Mouse (Mus musculus) testis, adult 2 months (tissue): ENCODE measurements around the gene Sox6. TPM values are rescaled to one million over a fixed set of nuclear protein-coding genes. Genes with fewer than 3 reads are reported as not detected.

Source experiments
- H3K27ac ChIP-seq: fragments of 200-500 bp; 2 replicates; pipeline ENCODE4 v1.5.1; 2012; ENCODE audit warnings: low read depth, low read length; ENCODE audit not compliant: control insufficient read depth, insufficient read depth
- H3K27me3 ChIP-seq: fragments of 200-500 bp; 2 replicates; pipeline ENCODE4 v1.6.1; 2012; ENCODE audit warnings: mild to moderate bottlenecking, low read length, moderate library complexity; ENCODE audit not compliant: control insufficient read depth, insufficient read depth
- H3K36me3 ChIP-seq: fragments of 200-500 bp; 2 replicates; pipeline ENCODE4 v1.6.1; 2012; ENCODE audit warnings: mild to moderate bottlenecking, low read length; ENCODE audit not compliant: control insufficient read depth, insufficient read depth
- H3K4me1 ChIP-seq: fragments of 200-500 bp; 2 replicates; pipeline ENCODE4 v1.6.1; 2012; ENCODE audit warnings: low read length; ENCODE audit not compliant: control insufficient read depth, insufficient read depth
- H3K4me3 ChIP-seq: fragments of 200-500 bp; 2 replicates; pipeline ENCODE4 v1.5.1; 2012; ENCODE audit warnings: low read depth, mild to moderate bottlenecking, low read length, moderate library complexity, mixed read lengths; ENCODE audit not compliant: control insufficient read depth
- CTCF ChIP-seq: fragments of 200-500 bp; IDR thresholded peaks from 2 replicates; pipeline ENCODE4 v1.5.1; 2012; ENCODE audit warnings: low read depth, mild to moderate bottlenecking, inconsistent platforms, low read length, moderate library complexity; ENCODE audit not compliant: control insufficient read depth, insufficient read depth, insufficient replicate concordance
- POLR2A ChIP-seq: fragments of 200-500 bp; IDR thresholded peaks from 2 replicates; pipeline ENCODE4 v1.6.1; 2012; ENCODE audit warnings: low read depth, mild to moderate bottlenecking, inconsistent platforms, low read length, moderate library complexity; ENCODE audit not compliant: control insufficient read depth
- polyA plus RNA-seq: library from polyadenylated mRNA; depleted of rRNA; stranded (reverse); fragments of >200 nt; gene quantifications from 2 replicates; pipeline ENCODE4 v1.2.3, GENCODE M21; 2012

Sox6 gene
- polyA plus RNA-seq, 1 experiment = 137 TPM

DNA sequence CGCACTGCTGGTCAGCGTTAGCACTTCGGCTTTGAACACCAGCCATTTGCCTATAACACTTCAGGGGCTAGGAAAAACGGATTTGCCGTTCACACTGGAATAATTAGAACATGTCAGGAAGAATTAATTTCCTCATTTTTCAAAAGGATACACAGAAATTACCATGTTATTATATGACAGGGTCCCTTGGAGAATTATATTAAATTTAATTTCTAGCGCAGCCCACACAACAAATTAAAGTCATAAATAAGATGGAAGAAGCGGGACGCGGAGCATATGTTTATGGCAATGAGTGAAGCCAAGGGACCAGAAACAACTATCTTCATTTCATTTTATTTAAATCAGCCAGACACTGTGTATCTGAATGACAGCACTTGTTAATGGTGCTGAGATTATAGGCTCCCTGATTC is 133.8 kb downstream of the Sox6 start:
- no peaks in the 10 kb centered on the region for H3K27me3 ChIP-seq
- no peaks in the 10 kb centered on the region for H3K4me1 ChIP-seq

DNA sequence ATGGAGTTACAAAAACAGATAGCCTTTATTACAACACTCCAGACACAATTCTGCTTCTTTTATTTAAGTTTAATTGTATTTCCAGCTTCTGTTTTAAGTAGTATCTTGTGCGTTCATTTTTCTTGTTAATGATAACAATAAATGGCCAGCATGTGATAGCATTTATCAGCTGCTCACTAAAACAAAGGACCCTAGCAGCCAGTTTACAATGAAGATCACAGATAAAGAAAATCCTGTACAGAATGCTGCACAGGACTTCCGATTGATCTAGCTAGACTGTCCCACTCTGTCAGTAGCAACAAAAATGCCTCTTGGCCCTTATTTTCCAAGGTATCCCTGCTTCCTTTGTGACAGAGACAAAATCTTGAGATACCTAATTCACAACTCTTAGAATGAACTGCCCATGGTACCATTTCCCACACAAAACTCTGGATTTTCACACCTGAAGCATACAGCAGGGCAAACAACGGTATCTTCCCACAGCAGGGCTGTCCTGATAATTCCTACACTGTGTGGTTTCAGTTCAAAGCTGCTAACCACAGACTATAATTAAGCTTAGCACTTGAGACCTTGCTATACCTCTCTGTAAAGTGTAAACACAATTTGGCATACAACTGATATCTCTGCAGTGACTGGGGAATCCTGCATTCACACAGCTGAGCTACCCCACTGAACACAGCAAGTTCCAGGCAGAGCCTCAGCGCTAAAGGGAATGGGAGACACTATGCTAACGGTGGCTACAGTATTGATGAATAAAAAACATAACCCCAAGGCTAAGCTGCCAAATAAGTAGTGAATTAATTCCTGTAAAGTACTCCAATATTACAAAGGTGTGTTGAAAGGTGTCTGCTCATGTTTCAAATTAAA is 134.4 kb downstream of the Sox6 start:
- Histone ChIP-seq H3K27me3 (no peaks in the 10 kb centered on the region), H3K36me3 (no peaks in the 10 kb centered on the region), H3K27ac (no peak overlapping the region), H3K4me3 (no peak overlapping the region), H3K4me1 (no peaks in the 10 kb centered on the region)
- no peak for TF ChIP-seq POLR2A
- no peak for TF ChIP-seq CTCF

More for the DNA sequence above, 133.8 kb downstream of the Sox6 start:
- TF ChIP-seq CTCF = no peak
- Histone ChIP-seq H3K4me3 (no peak overlapping the region), H3K27ac (no peak overlapping the region), H3K36me3 (no peaks in the 10 kb centered on the region)

DNA sequence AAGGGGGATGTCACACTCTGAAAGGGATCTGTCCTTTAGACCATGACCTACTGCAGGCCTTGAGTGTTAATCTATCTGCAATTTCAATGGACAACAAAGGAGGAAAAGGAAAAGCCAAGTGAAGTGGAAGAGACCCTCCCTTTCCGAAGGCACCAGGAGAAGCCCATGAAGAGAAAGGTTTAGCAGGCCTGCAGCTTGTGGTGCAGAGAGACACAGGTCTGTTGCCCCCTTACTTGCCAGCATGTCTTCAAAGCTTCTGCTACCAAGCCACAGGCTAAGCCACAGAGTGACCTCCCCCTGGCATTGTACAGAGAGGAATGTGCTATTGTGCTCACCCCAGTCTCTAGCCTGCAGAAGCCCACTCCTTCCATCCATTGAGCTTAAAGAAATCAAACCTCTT is 135.2 kb downstream of the Sox6 start:
- TF ChIP-seq CTCF (no peak), POLR2A (no peak)
- H3K27me3 ChIP-seq = no peaks in the 10 kb centered on the region
- no peak overlapping the region for H3K4me3 ChIP-seq
- H3K4me1 ChIP-seq = no peaks in the 10 kb centered on the region
- no peak overlapping the region for H3K27ac ChIP-seq
- no peaks in the 10 kb centered on the region for H3K36me3 ChIP-seq

DNA sequence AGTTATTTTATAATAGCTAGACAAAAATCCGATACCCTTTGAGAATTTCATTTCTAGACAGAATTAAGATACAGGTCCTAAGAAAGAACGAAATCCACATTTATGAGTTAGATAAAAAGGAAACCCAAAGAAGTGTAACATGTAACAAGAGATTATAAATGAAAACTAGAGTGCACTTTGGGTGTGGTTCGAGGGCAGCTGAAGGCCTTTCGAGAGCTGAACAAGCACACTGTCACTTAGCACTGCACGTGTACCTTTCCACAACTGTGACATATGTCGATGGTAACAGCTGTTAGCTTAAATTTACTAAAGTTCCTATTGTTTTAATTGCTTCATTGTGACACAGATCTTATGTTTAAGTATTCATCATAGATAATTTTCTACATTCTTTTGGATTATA is 142.8 kb downstream of the Sox6 start:
- TF ChIP-seq POLR2A = no peak

DNA sequence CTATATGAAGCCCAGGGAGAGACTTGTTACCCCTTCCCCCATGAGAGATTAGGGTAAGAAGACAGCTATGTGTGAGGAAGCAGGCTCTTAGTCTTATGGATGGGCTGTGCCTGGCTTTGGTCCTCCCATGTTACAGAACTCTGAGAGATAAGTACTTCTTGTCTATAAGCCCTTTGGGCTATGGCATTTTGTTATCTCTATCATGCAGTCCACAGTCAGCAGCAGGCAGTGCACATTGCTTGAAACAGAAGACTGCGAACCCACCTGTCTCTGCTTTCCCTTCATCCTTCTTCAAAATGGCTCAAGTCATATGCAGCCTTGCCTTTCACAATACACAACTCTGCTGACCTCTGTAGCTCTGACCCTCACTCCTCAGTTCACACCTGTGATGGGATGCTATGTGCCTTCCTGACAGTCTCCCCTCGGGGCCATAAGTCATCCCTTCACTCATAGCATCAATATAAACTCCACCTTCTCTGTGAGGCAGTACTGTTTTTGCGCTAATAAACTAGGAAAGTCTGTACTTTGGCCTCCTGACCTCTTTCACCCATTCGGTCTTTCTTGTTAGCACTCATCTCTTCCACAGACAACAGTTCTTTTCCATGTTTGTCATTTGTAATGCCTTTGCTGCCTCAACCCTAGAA is 143.4 kb downstream of the Sox6 start:
- no peaks in the 10 kb centered on the region for H3K36me3 ChIP-seq
- no peaks in the 10 kb centered on the region for H3K27me3 ChIP-seq
- no peak for TF ChIP-seq POLR2A
- TF ChIP-seq CTCF = no peak
- H3K4me1 ChIP-seq = no peaks in the 10 kb centered on the region
- H3K4me3 ChIP-seq = no peak overlapping the region
- no peak overlapping the region for H3K27ac ChIP-seq

More for the DNA sequence above, 142.8 kb downstream of the Sox6 start:
- H3K4me1 ChIP-seq = no peaks in the 10 kb centered on the region
- no peaks in the 10 kb centered on the region for H3K36me3 ChIP-seq
- no peaks in the 10 kb centered on the region for H3K27me3 ChIP-seq
- no peak overlapping the region for H3K27ac ChIP-seq
- no peak overlapping the region for H3K4me3 ChIP-seq

DNA sequence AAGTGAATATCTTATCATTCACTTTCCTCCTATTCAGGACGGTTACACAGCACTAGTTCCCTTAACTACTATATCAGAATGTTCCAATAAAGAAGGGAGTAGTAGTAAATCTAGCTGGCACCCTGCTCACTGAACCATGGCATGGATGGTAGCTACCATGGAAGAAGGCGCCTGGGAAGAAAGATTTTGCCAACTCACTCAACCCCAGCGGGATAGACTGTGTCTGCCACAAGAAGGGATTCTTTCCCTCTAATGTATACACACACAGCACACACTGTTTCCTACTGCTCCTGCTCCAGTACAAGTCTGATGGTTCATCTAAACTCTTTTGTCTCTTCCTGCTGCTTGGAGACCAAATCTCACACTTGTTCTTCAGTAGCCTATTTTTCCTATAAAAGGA is 147.1 kb downstream of the Sox6 start:
- H3K27me3 ChIP-seq = no peaks in the 10 kb centered on the region
- H3K36me3 ChIP-seq = no peaks in the 10 kb centered on the region
- TF ChIP-seq CTCF = no peak
- TF ChIP-seq POLR2A = no peak
- no peak overlapping the region for H3K4me3 ChIP-seq
- H3K27ac ChIP-seq = no peak overlapping the region
- no peaks in the 10 kb centered on the region for H3K4me1 ChIP-seq

DNA sequence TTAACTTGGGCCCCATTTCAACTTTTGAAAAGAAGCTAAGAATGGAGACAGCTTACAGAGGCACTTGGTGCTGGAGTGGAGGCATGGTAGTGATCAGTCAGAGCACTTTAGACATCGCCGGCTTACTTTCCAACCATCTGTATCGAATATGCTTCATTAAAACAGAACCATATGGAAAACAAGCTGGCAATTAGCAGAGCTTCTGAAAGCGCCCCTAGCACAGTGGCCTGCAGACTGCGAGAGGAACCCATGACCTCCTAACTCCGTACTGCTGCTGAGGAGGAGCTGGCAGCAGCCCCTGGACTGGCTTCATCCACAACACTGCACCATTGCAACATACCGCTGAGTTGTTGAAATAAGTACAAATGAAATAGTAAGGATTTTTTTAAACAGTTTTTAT is 148.7 kb downstream of the Sox6 start:
- TF ChIP-seq POLR2A (no peak), CTCF (no peak)
- Histone ChIP-seq H3K27me3 (no peaks in the 10 kb centered on the region), H3K4me3 (no peak overlapping the region)

More for the DNA sequence above, 148.7 kb downstream of the Sox6 start:
- no peak overlapping the region for H3K27ac ChIP-seq
- H3K36me3 ChIP-seq = no peaks in the 10 kb centered on the region
- no peaks in the 10 kb centered on the region for H3K4me1 ChIP-seq
